Mouse (Mus musculus): ENCODE measurements around the gene Cisd3. TPM values are rescaled to one million over a fixed set of nuclear protein-coding genes. Genes with fewer than 3 reads are reported as not detected.
"Not testable (repeated sequence)": the region's sequence is repeated elsewhere in the genome, so short reads cannot be mapped to it uniquely, and the experiment has no call there.

The Cisd3 gene
- 2.3 TPM in 1 of 2 replicates, not detected in the other for total RNA-seq (2015; ENCODE audit: low replicate concordance)
- 1.7 TPM in 1 of 2 replicates, not detected in the other for total RNA-seq (2017; ENCODE audit: low replicate concordance)

- 0 out of 2 replicates have a peak, but pooled peaks have one; percentile 42 for ATAC-seq (replicated peaks; ENCODE audit: low FRiP score, poor library complexity, severe bottlenecking)
Observed at GRCm38 (mm10) chr11:97685613-97686321, at the start of gene Cisd3. Cisd3 (plus strand) TSS chr11:97685826.

GRCm38 (mm10) chr11:97641668-97642067, 44.0 kb upstream of the Cisd3 start:
- ATAC-seq (replicated peaks; ENCODE audit: low FRiP score, poor library complexity, severe bottlenecking), result no peak

- no peak for ATAC-seq (replicated peaks; ENCODE audit: low FRiP score, poor library complexity, severe bottlenecking)
Observed at GRCm38 (mm10) chr11:97642746-97643145, 42.9 kb upstream of the Cisd3 start.

- no peak for ATAC-seq (replicated peaks; ENCODE audit: low FRiP score, poor library complexity, severe bottlenecking)
Observed at GRCm38 (mm10) chr11:97643380-97644055, 42.1 kb upstream of the Cisd3 start.

- ATAC-seq (replicated peaks; ENCODE audit: low FRiP score, poor library complexity, severe bottlenecking), result no peak
Observed at GRCm38 (mm10) chr11:97644834-97645233, 40.8 kb upstream of the Cisd3 start.

GRCm38 (mm10) chr11:97648541-97648940, 37.1 kb upstream of the Cisd3 start:
- ATAC-seq (replicated peaks; ENCODE audit: low FRiP score, poor library complexity, severe bottlenecking), result not testable (repeated sequence)

GRCm38 (mm10) chr11:97650341-97650740, 35.3 kb upstream of the Cisd3 start:
- ATAC-seq (replicated peaks; ENCODE audit: low FRiP score, poor library complexity, severe bottlenecking), result no peak

GRCm38 (mm10) chr11:97653376-97653775, 32.2 kb upstream of the Cisd3 start:
- ATAC-seq (replicated peaks; ENCODE audit: low FRiP score, poor library complexity, severe bottlenecking), result not testable (repeated sequence)

- ATAC-seq (replicated peaks; ENCODE audit: low FRiP score, poor library complexity, severe bottlenecking), result no peak
Observed at GRCm38 (mm10) chr11:97654210-97654609, 31.4 kb upstream of the Cisd3 start.

- ATAC-seq (replicated peaks; ENCODE audit: low FRiP score, poor library complexity, severe bottlenecking), result no peak
Observed at GRCm38 (mm10) chr11:97656269-97656971, 29.2 kb upstream of the Cisd3 start.

- no peak for ATAC-seq (replicated peaks; ENCODE audit: low FRiP score, poor library complexity, severe bottlenecking)
Observed at GRCm38 (mm10) chr11:97657184-97657945, 28.3 kb upstream of the Cisd3 start.

GRCm38 (mm10) chr11:97657967-97658366, 27.7 kb upstream of the Cisd3 start:
- ATAC-seq (replicated peaks; ENCODE audit: low FRiP score, poor library complexity, severe bottlenecking), result not testable (repeated sequence)

- ATAC-seq (replicated peaks; ENCODE audit: low FRiP score, poor library complexity, severe bottlenecking), result no peak
Observed at GRCm38 (mm10) chr11:97658751-97659266, 26.8 kb upstream of the Cisd3 start.

- no peak for ATAC-seq (replicated peaks; ENCODE audit: low FRiP score, poor library complexity, severe bottlenecking)
Observed at GRCm38 (mm10) chr11:97659267-97659989, 26.2 kb upstream of the Cisd3 start.

- no peak for ATAC-seq (replicated peaks; ENCODE audit: low FRiP score, poor library complexity, severe bottlenecking)
Observed at GRCm38 (mm10) chr11:97659990-97660714, 25.5 kb upstream of the Cisd3 start.

- no peak for ATAC-seq (replicated peaks; ENCODE audit: low FRiP score, poor library complexity, severe bottlenecking)
Observed at GRCm38 (mm10) chr11:97660734-97661647, 24.6 kb upstream of the Cisd3 start.

- no peak for ATAC-seq (replicated peaks; ENCODE audit: low FRiP score, poor library complexity, severe bottlenecking)
Observed at GRCm38 (mm10) chr11:97661648-97662133, 23.9 kb upstream of the Cisd3 start.

Data from erythroblast, adult 5-6 weeks (primary cell).